Mouse (Mus musculus): Measurements from ENCODE around the gene Donson. TPM values are rescaled to one million over a fixed set of nuclear protein-coding genes. Genes with fewer than 3 reads are reported as not detected.
A peak's percentile ranks its signal among the peaks of the same experiment; 100 is the strongest.

Gene Donson
- total and polyA plus RNA-seq, 3 experiments = 25.4 to 33.9 TPM; not detected in 1

DNA sequence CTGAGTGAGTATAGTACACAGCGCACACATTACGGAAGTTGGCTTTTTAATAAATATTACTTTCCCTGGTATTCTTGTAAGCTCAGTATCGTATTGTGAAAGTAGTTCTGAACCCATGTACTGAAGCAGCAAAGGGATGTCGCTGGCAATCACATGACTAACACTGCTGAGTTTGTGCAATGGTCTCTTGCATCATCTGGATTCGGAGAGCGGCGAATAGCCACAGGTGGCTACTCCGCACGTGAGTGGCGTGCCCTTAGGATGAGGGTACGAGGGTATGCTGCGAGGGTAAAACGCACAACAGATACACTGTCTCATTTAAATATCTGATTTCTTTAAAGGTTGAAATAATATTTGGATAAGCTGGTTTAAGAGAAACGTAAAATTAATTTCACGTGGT lies 38.9 kb upstream of the Donson start (continued):
- TF ChIP-seq BHLHE40 (IDR thresholded peaks at IDR 0.05; ENCODE audit: borderline replicate concordance, low read depth, low read length) (peak; percentile 94), GATA1 (IDR thresholded peaks at IDR 0.05; ENCODE audit: low read depth, low read length) (no peak)

DNA sequence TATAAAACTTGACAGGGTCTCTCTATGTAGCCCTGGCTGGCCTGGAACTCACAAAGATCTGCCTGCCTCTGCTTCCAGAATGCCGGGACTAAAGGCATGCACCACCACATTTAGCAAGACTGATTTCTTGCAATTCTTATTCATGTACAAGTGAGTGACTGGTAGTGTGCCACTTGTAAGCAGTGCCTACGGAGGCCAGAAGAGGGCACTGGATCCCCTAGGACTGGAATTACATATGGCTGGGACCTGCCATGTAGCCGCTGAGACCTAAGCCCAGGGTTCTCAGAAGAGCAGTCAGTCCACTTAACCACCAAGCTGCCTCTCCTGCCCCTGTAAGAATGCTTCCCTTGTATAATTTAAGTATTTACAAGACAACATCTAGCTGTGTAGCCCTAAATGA lies 35.7 kb upstream of the Donson start:
- H3K9ac ChIP-seq (ENCODE audit: control insufficient read depth, low read depth, low read length, poor library complexity, severe bottlenecking) = no peak overlapping the region
- no peaks in the 10 kb centered on the region for H3K27me3 ChIP-seq (ENCODE audit: control insufficient read depth in 1 of 2, insufficient read depth in 2 of 2, low read length in 2 of 2)
- H3K27ac ChIP-seq (ENCODE audit: control insufficient read depth, low read depth, low read length) = no peak overlapping the region
- peaks cover 8% of the 10 kb centered on the region in 2 experiments for H3K36me3 ChIP-seq (ENCODE audit: control insufficient read depth in 1 of 2, insufficient read depth in 2 of 2, low read length in 2 of 2)
- no peak overlapping the region for H3K4me3 ChIP-seq (ENCODE audit: control insufficient read depth in 1 of 2, insufficient read depth in 1 of 2, low read depth in 2 of 2, low read length in 2 of 2)
- H3K79me2 ChIP-seq (ENCODE audit: control insufficient read depth, insufficient read depth, low read length, poor library complexity) = peaks cover 40% of the 10 kb centered on the region
- TF ChIP-seq GATA1 (IDR thresholded peaks at IDR 0.05; ENCODE audit: low read depth, low read length) (no peak), CTCF (IDR thresholded peaks at IDR 0.05 in 2 of 3, conservative IDR thresholded peaks at IDR 0.05 in 1 of 3; ENCODE audit: control insufficient read depth in 1 of 3, insufficient read depth in 1 of 3, low read depth in 2 of 3, low read length in 3 of 3, poor library complexity in 1 of 3, severe bottlenecking in 1 of 3) (peak; percentile 72 to 84 (median 74)), SMC3 (IDR thresholded peaks at IDR 0.05; ENCODE audit: low read depth, low read length) (peak; percentile 84), TCF12 (IDR thresholded peaks at IDR 0.05; ENCODE audit: low read depth, low read length) (no peak), RAD21 (IDR thresholded peaks at IDR 0.05; ENCODE audit: low read depth, low read length) (peak; percentile 81), EP300 (IDR thresholded peaks at IDR 0.05; ENCODE audit: low read depth in 1 of 2, low read length in 2 of 2) (no peak), SIN3A (IDR thresholded peaks at IDR 0.05; ENCODE audit: low read length) (0 out of 2 replicates have a peak, but pooled peaks have one; percentile 43), MYC (IDR thresholded peaks at IDR 0.05; ENCODE audit: low read depth, low read length) (peak; percentile 39; the same call in 1 of the 2 replicates), ZC3H11A (IDR thresholded peaks at IDR 0.05; ENCODE audit: low read depth, low read length) (peak; percentile 63)
- no peaks in the 10 kb centered on the region for H3K9me3 ChIP-seq (replicated peaks; ENCODE audit: insufficient read depth, low read length)
- peaks cover 0 to 8% of the 10 kb centered on the region in 2 experiments; a peak in 2 of 4 replicates for H3K4me1 ChIP-seq (ENCODE audit: control insufficient read depth in 1 of 2, insufficient read depth in 2 of 2, low read length in 2 of 2)
- peak; percentile 78 for DNase-seq (ENCODE audit: low read depth, low spot score)

DNA sequence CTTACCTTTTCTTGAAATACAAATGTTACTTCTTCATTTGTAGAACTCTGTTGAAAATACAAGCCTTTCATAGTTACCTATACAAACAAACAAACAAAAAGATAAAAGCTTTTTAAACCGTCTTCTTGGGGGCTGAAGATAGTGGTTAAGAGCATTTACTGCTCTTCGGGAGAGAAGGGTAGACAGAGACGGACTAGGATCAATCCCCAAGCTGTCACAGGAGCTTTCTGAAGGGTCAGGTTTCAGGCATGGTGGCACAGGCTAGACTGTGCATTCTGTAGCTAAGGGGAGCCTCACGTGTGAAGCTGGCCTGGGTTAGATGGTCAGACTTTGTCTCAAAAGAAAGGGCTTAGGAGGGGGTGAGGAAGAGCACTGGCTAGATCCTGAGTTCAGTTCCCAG lies 28.8 kb upstream of the Donson start:
- Histone ChIP-seq H3K27ac (ENCODE audit: control insufficient read depth, low read depth, low read length) (peak overlapping the region; percentile 96), H3K4me1 (ENCODE audit: control insufficient read depth in 1 of 2, insufficient read depth in 2 of 2, low read length in 2 of 2) (peaks cover 13 to 22% of the 10 kb centered on the region in 2 experiments), H3K9me3 (replicated peaks; ENCODE audit: insufficient read depth, low read length) (no peaks in the 10 kb centered on the region), H3K27me3 (ENCODE audit: control insufficient read depth in 1 of 2, insufficient read depth in 2 of 2, low read length in 2 of 2) (no peaks in the 10 kb centered on the region), H3K36me3 (ENCODE audit: control insufficient read depth in 1 of 2, insufficient read depth in 2 of 2, low read length in 2 of 2) (peaks cover 10 to 22% of the 10 kb centered on the region in 2 experiments), H3K4me3 (ENCODE audit: control insufficient read depth in 1 of 2, insufficient read depth in 1 of 2, low read depth in 2 of 2, low read length in 2 of 2) (peak overlapping the region; percentile 21 to 33), H3K9ac (ENCODE audit: control insufficient read depth, low read depth, low read length, poor library complexity, severe bottlenecking) (peak overlapping the region; percentile 55), H3K79me2 (ENCODE audit: control insufficient read depth, insufficient read depth, low read length, poor library complexity) (peaks cover 9% of the 10 kb centered on the region; the same call in 1 of the 2 replicates)
- TF ChIP-seq BHLHE40 (IDR thresholded peaks at IDR 0.05; ENCODE audit: borderline replicate concordance, low read depth, low read length) = peak; percentile 27; the same call in 1 of the 2 replicates
- 0 out of 6 replicates have a peak, but pooled peaks of 1 of the 3 experiments have one; percentile 15 for TF ChIP-seq CTCF (IDR thresholded peaks at IDR 0.05 in 2 of 3, conservative IDR thresholded peaks at IDR 0.05 in 1 of 3; ENCODE audit: control insufficient read depth in 1 of 3, insufficient read depth in 1 of 3, low read depth in 2 of 3, low read length in 3 of 3, poor library complexity in 1 of 3, severe bottlenecking in 1 of 3)
- TF ChIP-seq ZMIZ1 (IDR thresholded peaks at IDR 0.05; ENCODE audit: low read depth, low read length) = no peak
- TF ChIP-seq ZC3H11A (IDR thresholded peaks at IDR 0.05; ENCODE audit: low read depth, low read length) = no peak
- TF ChIP-seq RAD21 (IDR thresholded peaks at IDR 0.05; ENCODE audit: low read depth, low read length) = no peak
- TF ChIP-seq MYB (IDR thresholded peaks at IDR 0.05; ENCODE audit: low read depth, low read length) = 0 out of 2 replicates have a peak, but pooled peaks have one; percentile 37
- DNase-seq (ENCODE audit: low read depth, low spot score) = no peak
